Mouse (Mus musculus): Measurements from ENCODE around the gene Treml1. TPM values are rescaled to one million over a fixed set of nuclear protein-coding genes. Genes with fewer than 3 reads are reported as not detected.

The Treml1 gene
- polyA plus RNA-seq, 1 experiment from 2014 or later = 2.0 TPM

Other genes starting within 250 kb of the Treml1 start
- gene 9830107B12Rik, start 213.6 kb upstream of the Treml1 start, polyA plus RNA-seq (2016; fragmentation: Nextera tagmentation; extraction: Ambion mirVana) = not detected in 2 replicates
- gene A530064D06Rik, start 192.6 kb upstream of the Treml1 start, polyA plus RNA-seq (2016; fragmentation: Nextera tagmentation; extraction: Ambion mirVana) = not detected in 2 replicates
- gene Trem1, start 127.1 kb upstream of the Treml1 start, polyA plus RNA-seq (2016; fragmentation: Nextera tagmentation; extraction: Ambion mirVana) = not detected in 2 replicates
- gene Trem3, start 112.1 kb upstream of the Treml1 start, polyA plus RNA-seq (2016; fragmentation: Nextera tagmentation; extraction: Ambion mirVana) = not detected in 2 replicates
- 0.20 and 0.32 TPM in 2 replicates for gene Treml4, start 95.6 kb upstream of the Treml1 start, polyA plus RNA-seq (2016; fragmentation: Nextera tagmentation; extraction: Ambion mirVana)
- 0.24 and 0.53 TPM in 2 replicates for gene Treml2, start 60.4 kb upstream of the Treml1 start, polyA plus RNA-seq (2016; fragmentation: Nextera tagmentation; extraction: Ambion mirVana)
- gene B430306N03Rik, start 43.8 kb upstream of the Treml1 start, polyA plus RNA-seq (2016; fragmentation: Nextera tagmentation; extraction: Ambion mirVana) = 0.06 TPM in 1 of 2 replicates, not detected in the other
- gene Trem2, start 13.5 kb upstream of the Treml1 start, polyA plus RNA-seq (2016; fragmentation: Nextera tagmentation; extraction: Ambion mirVana) = 1.7 and 2.3 TPM in 2 replicates
- 15.8 and 16.3 TPM in 2 replicates for gene Nfya, start 50.0 kb downstream of the Treml1 start, polyA plus RNA-seq (2016; fragmentation: Nextera tagmentation; extraction: Ambion mirVana)
- 102 and 113 TPM in 2 replicates for gene Oard1, start 50.1 kb downstream of the Treml1 start, polyA plus RNA-seq (2016; fragmentation: Nextera tagmentation; extraction: Ambion mirVana)
- 1.1 and 1.3 TPM in 2 replicates for gene Apobec2, start 73.0 kb downstream of the Treml1 start, polyA plus RNA-seq (2016; fragmentation: Nextera tagmentation; extraction: Ambion mirVana)
- 0.43 TPM in 1 of 2 replicates, not detected in the other for gene Tspo2, start 91.6 kb downstream of the Treml1 start, polyA plus RNA-seq (2016; fragmentation: Nextera tagmentation; extraction: Ambion mirVana)
- 0.21 TPM in 1 of 2 replicates, not detected in the other for gene Unc5cl, start 95.0 kb downstream of the Treml1 start, polyA plus RNA-seq (2016; fragmentation: Nextera tagmentation; extraction: Ambion mirVana)

All from midbrain, embryonic 10.5 days (tissue).